Mouse (Mus musculus) C2C12 (cell line): ENCODE data around the gene Prcd. TPM values are rescaled to one million over a fixed set of nuclear protein-coding genes. Genes with fewer than 3 reads are reported as not detected.

Source experiments
- H3K27me3 ChIP-seq: one replicate; pipeline ENCODE4 v1.6.1; 2011; ENCODE audit not compliant: control insufficient read depth, insufficient read depth, insufficient read length
- H3K36me3 ChIP-seq: one replicate; pipeline ENCODE4 v1.6.1; 2011; ENCODE audit not compliant: control insufficient read depth, insufficient read depth
- H3K4me3 ChIP-seq: one replicate; pipeline ENCODE4 v1.5.1; 2011; ENCODE audit warnings: mild to moderate bottlenecking, control low read depth; ENCODE audit not compliant: poor library complexity, insufficient read depth, severe bottlenecking
- H3K79me2 ChIP-seq: one replicate; pipeline ENCODE4 v1.6.1; 2011; ENCODE audit not compliant: control insufficient read depth, insufficient read depth
- H3K79me3 ChIP-seq: one replicate; pipeline ENCODE4 v1.6.1; 2011; ENCODE audit warnings: low read depth, control low read depth
- H3ac ChIP-seq: one replicate; pipeline ENCODE3; 2011; ENCODE audit warnings: low read depth; ENCODE audit not compliant: control insufficient read depth, insufficient read length
- CEBPB ChIP-seq: IDR thresholded peaks from one replicate; pipeline ENCODE4 v1.6.1; 2011; ENCODE audit warnings: low read depth, mild to moderate bottlenecking, control low read depth, moderate library complexity
- CTCF ChIP-seq: IDR thresholded peaks from one replicate; pipeline ENCODE4 v1.5.1; 2011; ENCODE audit not compliant: control insufficient read depth, insufficient read depth, insufficient read length
- FOSL1 ChIP-seq: IDR thresholded peaks from one replicate; pipeline ENCODE4 v1.8.0; 2011; ENCODE audit warnings: mild to moderate bottlenecking, low read length; ENCODE audit not compliant: poor library complexity, insufficient read depth, severe bottlenecking
- MAX ChIP-seq: IDR thresholded peaks from one replicate; pipeline ENCODE4 v1.6.1; 2011; ENCODE audit warnings: mild to moderate bottlenecking, control low read depth
- MYOD1 ChIP-seq: IDR thresholded peaks from one replicate; pipeline ENCODE4 v1.6.1; 2011; ENCODE audit warnings: low read depth; ENCODE audit not compliant: control insufficient read depth, insufficient read length
- MYOG ChIP-seq: IDR thresholded peaks from one replicate; pipeline ENCODE4 v1.6.1; 2011; ENCODE audit not compliant: control insufficient read depth, insufficient read length; ENCODE audit errors: extremely low read depth
- USF1 ChIP-seq: IDR thresholded peaks from one replicate; pipeline ENCODE4 v1.6.1; 2011; ENCODE audit warnings: low read depth, mild to moderate bottlenecking, control low read depth, moderate library complexity
- polyA plus RNA-seq: library from polyadenylated mRNA; unstranded; fragments of >200 nt; fragmentation: generic; extraction: Trizol; gene quantifications from one replicate; pipeline ENCODE4 v1.2.1, GENCODE M21; 2012; ENCODE audit warnings: missing spikeins

Gene Prcd
- polyA plus RNA-seq, 1 experiment: 1.2 TPM

DNA sequence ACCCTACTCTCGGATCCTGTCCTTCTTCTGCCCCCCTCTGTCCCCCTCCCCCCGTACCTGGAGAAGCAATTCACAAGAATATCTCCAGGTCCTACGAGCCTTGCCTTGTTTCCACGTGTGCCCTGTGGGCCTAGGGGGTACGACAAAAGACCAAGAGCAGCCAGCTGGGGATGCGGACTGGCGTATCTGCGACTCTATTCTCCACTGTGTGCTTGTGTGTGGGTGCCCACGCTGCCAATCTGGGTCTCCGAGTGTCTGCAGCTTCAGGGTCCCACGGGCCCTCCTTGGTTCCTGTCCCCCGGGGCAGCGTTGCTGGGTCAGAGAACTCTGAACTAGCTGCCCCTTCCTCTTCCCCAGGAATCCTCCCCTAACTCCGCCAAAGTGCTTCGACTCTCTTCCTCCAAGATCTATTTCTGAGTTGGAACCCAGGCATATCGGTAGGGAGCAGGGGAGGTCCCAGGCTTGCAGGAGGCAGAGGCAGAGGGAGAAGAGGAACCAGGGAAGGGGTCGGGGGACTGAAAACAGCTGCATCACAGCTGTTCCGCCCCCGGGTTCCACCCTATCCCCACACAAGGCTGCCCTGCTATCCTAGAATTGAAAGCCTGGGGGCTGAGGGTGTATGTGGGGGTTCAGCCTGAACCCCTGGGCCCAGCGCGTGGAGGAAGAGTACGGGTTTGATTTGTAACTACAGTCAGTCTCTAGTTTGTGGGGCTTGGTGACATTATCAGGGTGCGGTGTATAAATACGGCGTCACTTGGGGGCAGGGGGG is 820 bp upstream of the Prcd start:
- H3K79me3 ChIP-seq: no peaks in the 10 kb centered on the region
- TF ChIP-seq MAX: no peak
- H3K36me3 ChIP-seq: no peaks in the 10 kb centered on the region
- no peaks in the 10 kb centered on the region for H3K79me2 ChIP-seq
- H3K27me3 ChIP-seq: peaks cover 3% of the 10 kb centered on the region
- H3K4me3 ChIP-seq: no peak overlapping the region
- H3ac ChIP-seq: no peak overlapping the region

DNA sequence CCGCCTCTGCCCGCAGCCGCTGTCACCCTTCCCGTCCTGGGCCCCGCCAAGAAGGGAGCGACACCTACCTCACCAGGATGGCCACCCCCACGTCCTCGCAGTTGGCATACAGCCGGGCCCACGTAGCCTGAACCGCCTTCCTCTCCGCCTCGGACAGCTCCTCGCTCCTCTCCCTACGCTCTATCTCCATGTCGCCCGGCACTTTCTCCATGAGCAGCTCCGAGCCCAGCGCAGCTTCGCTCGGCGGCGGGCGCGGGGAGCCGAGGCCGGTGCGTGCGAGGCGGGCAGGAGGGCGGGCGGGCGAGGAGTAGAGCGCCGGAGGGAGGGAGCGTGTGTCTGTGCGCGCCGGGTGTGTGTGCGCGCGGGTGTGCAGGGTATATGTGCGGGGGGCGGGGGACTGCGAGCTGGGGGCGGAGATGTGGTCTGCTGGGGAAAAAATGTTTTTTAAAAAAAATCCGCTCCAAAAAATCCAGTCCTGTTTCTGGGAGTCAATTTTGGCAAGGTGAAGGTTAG is 431 bp downstream of the Prcd start:
- no peaks in the 10 kb centered on the region for H3K79me3 ChIP-seq
- H3K27me3 ChIP-seq: peaks cover 3% of the 10 kb centered on the region
- no peaks in the 10 kb centered on the region for H3K36me3 ChIP-seq
- no peaks in the 10 kb centered on the region for H3K79me2 ChIP-seq
- H3ac ChIP-seq: peak overlapping the region; percentile 65
- TF ChIP-seq CEBPB (no peak), CTCF (no peak), USF1 (no peak), MAX (no peak), FOSL1 (no peak), MYOG (no peak), MYOD1 (no peak)
- no peak overlapping the region for H3K4me3 ChIP-seq

DNA sequence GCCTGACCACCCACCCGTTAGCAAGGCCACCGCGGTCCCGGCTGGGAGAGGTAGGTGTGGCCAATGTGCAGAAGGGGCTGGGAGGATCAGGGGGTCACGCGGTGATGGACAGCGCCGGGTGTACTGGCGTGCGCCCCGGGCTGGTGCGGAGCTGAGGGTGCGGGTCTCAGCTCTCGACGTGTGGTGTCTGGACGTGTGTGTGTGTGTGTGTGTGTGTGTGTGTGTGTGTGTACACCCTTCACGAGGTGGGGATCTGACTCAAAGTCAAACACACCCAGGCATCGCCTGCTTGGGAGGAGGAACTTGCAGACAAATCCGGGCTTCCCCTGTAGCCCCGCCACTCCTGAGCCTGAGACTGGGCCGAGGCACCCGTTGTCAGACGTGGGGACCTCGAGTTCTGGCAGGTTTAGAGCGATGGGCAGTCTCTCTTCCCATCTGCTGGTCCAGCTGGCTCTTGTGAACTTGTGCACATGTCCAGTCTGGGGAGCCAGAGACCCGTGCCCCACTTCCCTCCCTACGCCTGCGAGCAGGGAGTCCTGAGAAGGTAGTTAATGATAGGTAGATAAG is 1.0 kb downstream of the Prcd start, which contains the start of gene Cygb:
Cygb (minus strand) TSS at position 59 of the 567 bp plus-strand sequence.
- no peak within 1 kb of the TSS for H3K4me3 ChIP-seq
- peaks cover 3% of the 10 kb centered on the region for H3K27me3 ChIP-seq
- no peaks in the 10 kb centered on the region for H3K36me3 ChIP-seq
- peak within 1 kb of the TSS; percentile 65 for H3ac ChIP-seq
- no peaks in the 10 kb centered on the region for H3K79me2 ChIP-seq
- TF ChIP-seq MAX (no peak), MYOD1 (peak; percentile 43)
- no peaks in the 10 kb centered on the region for H3K79me3 ChIP-seq

DNA sequence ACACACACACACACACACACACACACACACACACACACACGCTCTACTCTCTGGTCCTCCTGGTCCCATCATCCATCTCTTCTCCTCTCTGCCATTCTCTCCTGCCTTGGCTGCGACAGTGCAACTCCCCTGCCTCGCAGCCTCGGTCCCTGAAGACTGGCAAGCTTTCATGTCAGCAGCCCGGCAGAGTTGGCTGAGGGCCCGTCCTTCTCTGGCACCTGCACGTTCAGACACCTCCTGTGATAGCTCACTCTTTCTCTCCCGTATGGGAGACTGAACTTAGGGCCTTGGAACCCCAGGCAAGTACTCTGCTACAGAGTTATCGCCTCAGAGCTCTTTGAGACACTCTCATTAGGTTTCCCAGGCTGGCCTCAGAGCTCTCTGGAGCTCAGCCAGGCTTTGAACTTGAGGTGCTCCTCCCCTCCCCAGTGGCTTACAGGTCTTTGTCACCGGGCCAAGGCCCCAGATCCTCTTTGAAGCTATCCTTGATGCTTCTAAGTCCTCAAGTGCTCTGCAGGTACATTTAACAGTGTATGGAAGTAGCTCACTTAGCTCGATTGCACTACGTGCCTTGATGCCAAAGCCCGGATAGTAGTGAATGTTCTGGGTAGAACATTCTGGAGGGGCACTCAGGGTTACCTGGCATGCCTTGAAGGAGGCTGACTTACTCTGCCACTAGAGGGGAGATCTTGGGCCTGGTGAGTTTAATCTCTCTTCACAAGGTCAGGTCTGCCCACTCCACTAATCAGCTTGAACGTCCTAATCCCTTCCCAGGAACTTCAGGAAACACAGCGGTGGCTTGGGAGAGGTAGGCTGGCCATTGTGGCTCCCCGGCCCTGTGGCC is 3.2 kb downstream of the Prcd start:
- Histone ChIP-seq H3K79me2 (no peaks in the 10 kb centered on the region), H3K79me3 (no peaks in the 10 kb centered on the region), H3K27me3 (peaks cover 3% of the 10 kb centered on the region), H3K4me3 (no peak overlapping the region), H3ac (no peak overlapping the region), H3K36me3 (no peaks in the 10 kb centered on the region)
- no peak for TF ChIP-seq CTCF
- TF ChIP-seq MAX: no peak
- no peak for TF ChIP-seq MYOG
- TF ChIP-seq CEBPB: no peak
- no peak for TF ChIP-seq USF1
- no peak for TF ChIP-seq FOSL1
- no peak for TF ChIP-seq MYOD1

DNA sequence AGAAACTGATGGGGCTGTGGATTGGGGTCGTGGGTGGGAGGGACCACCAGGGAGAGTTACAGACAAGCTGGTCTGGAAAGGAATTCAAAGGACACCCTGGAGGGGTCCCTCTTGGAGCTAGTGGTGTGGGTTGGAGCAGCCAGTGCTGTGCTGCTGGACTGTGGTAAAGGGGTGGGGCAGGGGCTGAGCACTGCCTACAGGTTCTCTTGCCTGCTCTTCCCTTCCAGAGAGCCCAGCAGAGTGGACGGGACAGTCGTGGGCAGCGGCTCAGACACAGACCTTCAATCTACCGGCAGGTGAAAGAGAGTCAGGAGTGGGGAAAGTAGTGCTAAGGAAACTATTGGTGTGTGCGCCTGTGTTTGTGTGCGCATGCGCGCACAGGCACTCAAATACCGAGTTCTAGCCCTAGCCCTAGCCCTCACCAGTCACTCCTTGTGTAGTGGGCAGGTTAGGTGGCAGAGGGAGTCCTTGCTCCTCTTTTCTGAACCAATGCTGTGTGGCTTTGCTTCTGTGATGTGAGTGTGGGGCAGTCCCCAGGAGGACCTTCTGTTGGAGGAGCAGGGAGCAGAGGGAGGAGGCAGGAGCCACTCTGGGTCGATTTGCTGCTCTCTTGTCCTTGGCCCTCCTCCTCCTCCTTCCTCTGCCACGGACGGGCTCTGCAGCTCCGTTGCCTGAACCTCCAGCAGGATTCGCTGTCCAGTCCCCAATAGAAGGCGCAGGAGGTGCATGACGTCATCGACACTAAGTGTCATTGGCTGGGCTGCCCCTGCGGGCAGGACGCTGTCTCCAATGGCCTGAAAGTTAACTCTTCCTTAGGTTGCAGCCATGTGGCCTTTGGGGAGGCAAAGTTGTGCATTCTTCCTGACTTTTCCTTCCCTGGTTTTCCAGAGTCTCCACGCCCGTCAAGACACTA is 4.2 kb downstream of the Prcd start:
- TF ChIP-seq USF1 (peak; percentile 37), MYOG (no peak), MAX (peak; percentile 92), CTCF (no peak)
- Histone ChIP-seq H3K79me3 (no peaks in the 10 kb centered on the region), H3K4me3 (peak overlapping the region; percentile 15), H3K79me2 (no peaks in the 10 kb centered on the region), H3ac (peak overlapping the region; percentile 25), H3K36me3 (no peaks in the 10 kb centered on the region), H3K27me3 (peaks cover 3% of the 10 kb centered on the region)
